Mouse (Mus musculus): ENCODE results near the gene Mgst3. TPM values are rescaled to one million over a fixed set of nuclear protein-coding genes. Genes with fewer than 3 reads are reported as not detected.

Gene Mgst3
- polyA plus RNA-seq, 1 experiment from 2014 or later: 41.6 TPM

- peaks cover 9% of the 10 kb centered on the region; the same call in 1 of the 2 replicates for H3K36me3 ChIP-seq
- no peak for ATAC-seq (ENCODE audit: insufficient number of reproducible peaks, insufficient read depth, low FRiP score, low TSS enrichment, low read depth)
- no peak overlapping the region for H3K4me3 ChIP-seq
- 52% methylated on average over 2 of the region's 2 CpGs for WGBS
- H3K9ac ChIP-seq: no peak overlapping the region
- no peaks in the 10 kb centered on the region for H3K9me3 ChIP-seq
- no peaks in the 10 kb centered on the region for H3K27me3 ChIP-seq
- no peak overlapping the region for H3K4me2 ChIP-seq
- peaks cover 13% of the 10 kb centered on the region for H3K4me1 ChIP-seq
- no peak overlapping the region for H3K27ac ChIP-seq
Measured at GRCm38 (mm10) chr1:167374942-167375341, 18.7 kb downstream of the Mgst3 start.

- peaks cover 13% of the 10 kb centered on the region for H3K4me1 ChIP-seq
- peaks cover 9% of the 10 kb centered on the region; the same call in 1 of the 2 replicates for H3K36me3 ChIP-seq
- no peaks in the 10 kb centered on the region for H3K27me3 ChIP-seq
- WGBS: 21% methylated on average over 15 of the region's 15 CpGs
- no peaks in the 10 kb centered on the region for H3K9me3 ChIP-seq
- no peak for ATAC-seq (ENCODE audit: insufficient number of reproducible peaks, insufficient read depth, low FRiP score, low TSS enrichment, low read depth)
- H3K27ac ChIP-seq: no peak overlapping the region
- 0 out of 2 replicates have a peak overlapping the region, but pooled peaks have one; percentile 2 for H3K4me2 ChIP-seq
- H3K4me3 ChIP-seq: no peak overlapping the region
- no peak overlapping the region for H3K9ac ChIP-seq
Measured at GRCm38 (mm10) chr1:167374003-167374784, 19.4 kb downstream of the Mgst3 start.

- Histone ChIP-seq H3K9me3 (no peaks in the 10 kb centered on the region), H3K36me3 (peaks cover 10% of the 10 kb centered on the region), H3K4me2 (no peak overlapping the region), H3K27ac (no peak overlapping the region), H3K27me3 (no peaks in the 10 kb centered on the region), H3K9ac (no peak overlapping the region), H3K4me1 (peaks cover 9% of the 10 kb centered on the region), H3K4me3 (no peak overlapping the region)
- ATAC-seq (ENCODE audit: insufficient number of reproducible peaks, insufficient read depth, low FRiP score, low TSS enrichment, low read depth): no peak
- WGBS: 95% methylated on average over 7 of the region's 7 CpGs
Measured at GRCm38 (mm10) chr1:167372739-167373138, 20.9 kb downstream of the Mgst3 start.

GRCm38 (mm10) chr1:167369905-167370304 is 23.7 kb downstream of the Mgst3 start:
- ATAC-seq (ENCODE audit: insufficient number of reproducible peaks, insufficient read depth, low FRiP score, low TSS enrichment, low read depth): no peak
- WGBS: 9% methylated on average over 7 of the region's 7 CpGs

GRCm38 (mm10) chr1:167368513-167368912 is 25.1 kb downstream of the Mgst3 start:
- no peak overlapping the region for H3K4me3 ChIP-seq
- 85% methylated on average over 7 of the region's 7 CpGs for WGBS
- no peak overlapping the region for H3K27ac ChIP-seq
- no peak overlapping the region for H3K9ac ChIP-seq
- H3K9me3 ChIP-seq: no peaks in the 10 kb centered on the region
- H3K4me2 ChIP-seq: no peak overlapping the region
- peaks cover 26% of the 10 kb centered on the region for H3K36me3 ChIP-seq
- no peaks in the 10 kb centered on the region for H3K4me1 ChIP-seq
- no peak for ATAC-seq (ENCODE audit: insufficient number of reproducible peaks, insufficient read depth, low FRiP score, low TSS enrichment, low read depth)
- no peaks in the 10 kb centered on the region for H3K27me3 ChIP-seq

More at GRCm38 (mm10) chr1:167369905-167370304, 23.7 kb downstream of the Mgst3 start:
- Histone ChIP-seq H3K9me3 (no peaks in the 10 kb centered on the region), H3K36me3 (peaks cover 23% of the 10 kb centered on the region), H3K27me3 (no peaks in the 10 kb centered on the region), H3K4me1 (peaks cover 8% of the 10 kb centered on the region), H3K4me2 (no peak overlapping the region), H3K9ac (no peak overlapping the region), H3K4me3 (no peak overlapping the region), H3K27ac (no peak overlapping the region)

GRCm38 (mm10) chr1:167368018-167368417 is 25.6 kb downstream of the Mgst3 start:
- no peak for ATAC-seq (ENCODE audit: insufficient number of reproducible peaks, insufficient read depth, low FRiP score, low TSS enrichment, low read depth)
- Histone ChIP-seq H3K4me3 (no peak overlapping the region), H3K4me2 (no peak overlapping the region), H3K27me3 (no peaks in the 10 kb centered on the region), H3K27ac (no peak overlapping the region), H3K36me3 (peaks cover 26% of the 10 kb centered on the region), H3K9me3 (no peaks in the 10 kb centered on the region), H3K4me1 (no peaks in the 10 kb centered on the region), H3K9ac (no peak overlapping the region)
- WGBS: 90% methylated on average over 4 of the region's 4 CpGs

- Histone ChIP-seq H3K36me3 (peaks cover 34% of the 10 kb centered on the region), H3K4me2 (no peak overlapping the region), H3K4me3 (no peak overlapping the region), H3K9ac (no peak overlapping the region), H3K27me3 (no peaks in the 10 kb centered on the region), H3K27ac (no peak overlapping the region), H3K9me3 (no peaks in the 10 kb centered on the region), H3K4me1 (no peaks in the 10 kb centered on the region)
- ATAC-seq (ENCODE audit: insufficient number of reproducible peaks, insufficient read depth, low FRiP score, low TSS enrichment, low read depth): no peak
- WGBS: 89% methylated on average over 6 of the region's 6 CpGs
Measured at GRCm38 (mm10) chr1:167366621-167367020, 27.0 kb downstream of the Mgst3 start.

GRCm38 (mm10) chr1:167365808-167366207 is 27.8 kb downstream of the Mgst3 start:
- Histone ChIP-seq H3K9ac (no peak overlapping the region), H3K27ac (no peak overlapping the region), H3K4me1 (no peaks in the 10 kb centered on the region), H3K27me3 (no peaks in the 10 kb centered on the region), H3K36me3 (peaks cover 41% of the 10 kb centered on the region), H3K9me3 (no peaks in the 10 kb centered on the region), H3K4me2 (no peak overlapping the region), H3K4me3 (no peak overlapping the region)
- no peak for ATAC-seq (ENCODE audit: insufficient number of reproducible peaks, insufficient read depth, low FRiP score, low TSS enrichment, low read depth)
- 89% methylated on average over 7 of the region's 7 CpGs for WGBS

- Histone ChIP-seq H3K4me3 (no peak overlapping the region), H3K9ac (no peak overlapping the region), H3K27me3 (no peaks in the 10 kb centered on the region), H3K4me1 (no peaks in the 10 kb centered on the region), H3K4me2 (no peak overlapping the region), H3K36me3 (peaks cover 51% of the 10 kb centered on the region), H3K9me3 (no peaks in the 10 kb centered on the region), H3K27ac (no peak overlapping the region)
- 64% methylated on average over 5 of the region's 5 CpGs for WGBS
- ATAC-seq (ENCODE audit: insufficient number of reproducible peaks, insufficient read depth, low FRiP score, low TSS enrichment, low read depth): no peak
Measured at GRCm38 (mm10) chr1:167363322-167363721, 30.3 kb downstream of the Mgst3 start.

GRCm38 (mm10) chr1:167362819-167363218 is 30.8 kb downstream of the Mgst3 start:
- H3K9me3 ChIP-seq: no peaks in the 10 kb centered on the region
- H3K9ac ChIP-seq: no peak overlapping the region
- H3K36me3 ChIP-seq: peaks cover 54% of the 10 kb centered on the region
- H3K4me1 ChIP-seq: no peaks in the 10 kb centered on the region
- 77% methylated on average over 4 of the region's 4 CpGs for WGBS
- H3K4me2 ChIP-seq: no peak overlapping the region
- no peak overlapping the region for H3K4me3 ChIP-seq
- H3K27me3 ChIP-seq: no peaks in the 10 kb centered on the region
- H3K27ac ChIP-seq: no peak overlapping the region
- ATAC-seq (ENCODE audit: insufficient number of reproducible peaks, insufficient read depth, low FRiP score, low TSS enrichment, low read depth): no peak

GRCm38 (mm10) chr1:167360268-167360667 is 33.4 kb downstream of the Mgst3 start:
- Histone ChIP-seq H3K27ac (no peak overlapping the region), H3K27me3 (no peaks in the 10 kb centered on the region), H3K9ac (no peak overlapping the region), H3K4me1 (no peaks in the 10 kb centered on the region), H3K4me2 (no peak overlapping the region), H3K9me3 (no peaks in the 10 kb centered on the region), H3K36me3 (peaks cover 53% of the 10 kb centered on the region), H3K4me3 (no peak overlapping the region)
- WGBS: 80% methylated on average over 4 of the region's 4 CpGs
- no peak for ATAC-seq (ENCODE audit: insufficient number of reproducible peaks, insufficient read depth, low FRiP score, low TSS enrichment, low read depth)

- H3K4me1 ChIP-seq: no peaks in the 10 kb centered on the region
- H3K4me2 ChIP-seq: no peak overlapping the region
- H3K27me3 ChIP-seq: no peaks in the 10 kb centered on the region
- H3K9me3 ChIP-seq: no peaks in the 10 kb centered on the region
- peaks cover 66% of the 10 kb centered on the region for H3K36me3 ChIP-seq
- H3K27ac ChIP-seq: no peak overlapping the region
- 84% methylated on average over 9 of the region's 9 CpGs for WGBS
- ATAC-seq (ENCODE audit: insufficient number of reproducible peaks, insufficient read depth, low FRiP score, low TSS enrichment, low read depth): no peak
- H3K4me3 ChIP-seq: no peak overlapping the region
- H3K9ac ChIP-seq: no peak overlapping the region
Measured at GRCm38 (mm10) chr1:167358731-167359130, 34.9 kb downstream of the Mgst3 start.
